Mouse (Mus musculus): ENCODE data around the gene Ssr2.

The Ssr2 gene

DNA sequence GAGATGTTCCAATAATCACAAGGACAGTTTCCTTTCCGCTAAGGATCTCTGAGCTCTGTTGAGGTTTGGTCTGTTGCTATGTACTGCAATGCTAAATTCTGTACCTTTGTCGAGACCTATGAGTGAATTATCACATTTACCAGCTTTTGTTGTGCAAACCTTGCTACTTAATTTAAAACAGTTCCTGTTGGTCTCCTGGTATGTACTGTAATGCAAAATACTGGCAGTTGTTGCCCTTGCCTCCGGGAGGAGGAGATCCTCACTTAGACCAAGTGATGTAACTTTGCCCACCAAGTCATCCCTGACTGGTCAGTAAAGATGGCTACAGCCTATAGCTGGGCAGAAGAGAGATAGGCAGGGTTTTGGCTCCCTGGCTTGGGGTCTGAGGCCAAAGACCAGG is at the start of gene Ssr2:
Ssr2 (plus strand) TSS at position 337 of the 400 bp plus-strand sequence.
- no peak for TF ChIP-seq GATA4 (IDR thresholded peaks at IDR 0.05; ENCODE audit: insufficient replicate concordance, low read length)

DNA sequence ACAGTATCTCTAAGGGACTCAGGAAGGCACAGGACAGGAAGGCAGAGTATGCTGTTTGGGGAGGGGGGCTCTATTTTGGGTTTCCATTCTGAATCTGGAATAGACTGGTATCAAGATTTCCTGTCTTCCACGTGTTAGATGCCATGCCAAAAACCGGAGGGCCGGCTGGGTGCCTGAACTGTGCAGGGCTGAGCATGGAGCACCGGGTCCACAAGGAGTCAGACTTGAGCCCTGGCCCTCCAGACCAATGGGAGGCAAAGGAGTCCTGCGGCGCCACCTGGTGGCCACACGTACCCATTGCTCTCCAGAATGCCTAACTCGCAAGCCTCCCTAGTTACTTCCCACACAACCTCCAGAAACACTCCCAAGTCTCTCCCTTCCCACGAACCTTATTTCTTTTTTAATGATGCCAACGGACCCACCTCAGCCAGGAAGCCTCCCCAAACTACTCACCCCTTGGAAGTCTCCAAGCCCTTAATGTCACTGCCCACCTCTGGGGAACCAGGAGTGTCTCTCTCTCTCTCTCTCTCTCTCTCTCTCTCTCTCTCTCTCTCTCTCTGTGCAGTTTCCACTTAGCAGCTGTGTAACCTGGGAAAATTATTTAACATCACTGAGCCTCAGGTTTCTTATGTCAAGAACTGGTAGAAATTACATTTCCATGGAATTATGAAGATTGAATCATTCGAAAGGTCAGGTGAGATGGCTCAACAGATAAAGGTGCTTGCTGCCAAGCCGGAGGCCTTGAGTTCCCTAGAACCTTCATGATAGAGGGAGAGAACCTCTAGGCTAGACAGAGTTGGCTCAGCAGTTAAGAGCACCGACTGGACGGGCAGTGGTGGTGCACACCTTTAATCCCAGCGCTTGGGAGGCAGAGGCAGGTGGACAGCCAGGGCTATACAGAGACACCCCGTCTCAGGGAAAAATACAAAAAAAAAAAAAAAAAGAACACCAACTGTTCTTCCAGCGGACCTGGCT is 49.2 kb upstream of the Ssr2 start:
- TF ChIP-seq GATA4 (IDR thresholded peaks at IDR 0.05; ENCODE audit: insufficient replicate concordance, low read length) = peak; percentile 59; the same call in 1 of the 2 replicates

DNA sequence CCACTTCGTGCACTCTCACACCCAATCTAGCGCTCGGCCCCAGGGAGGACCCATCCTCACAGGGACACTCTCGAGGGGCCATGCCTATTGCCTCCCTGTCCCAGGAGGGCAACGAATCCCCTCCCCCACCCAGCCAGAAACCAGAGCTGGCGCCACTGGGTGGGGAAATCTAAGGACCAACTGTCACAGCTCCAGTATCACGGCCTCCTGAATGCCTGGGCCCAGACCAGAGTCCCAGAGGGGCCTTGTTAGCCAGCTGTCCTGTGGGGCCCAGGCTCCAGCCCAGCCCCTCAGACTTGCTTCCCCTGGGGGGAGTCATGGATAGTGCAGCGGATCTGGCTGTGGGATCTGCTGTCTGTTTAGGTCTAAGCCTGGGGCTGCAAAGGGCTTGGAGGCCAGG is 48.1 kb upstream of the Ssr2 start:
- TF ChIP-seq GATA4 (IDR thresholded peaks at IDR 0.05; ENCODE audit: insufficient replicate concordance, low read length) = no peak

DNA sequence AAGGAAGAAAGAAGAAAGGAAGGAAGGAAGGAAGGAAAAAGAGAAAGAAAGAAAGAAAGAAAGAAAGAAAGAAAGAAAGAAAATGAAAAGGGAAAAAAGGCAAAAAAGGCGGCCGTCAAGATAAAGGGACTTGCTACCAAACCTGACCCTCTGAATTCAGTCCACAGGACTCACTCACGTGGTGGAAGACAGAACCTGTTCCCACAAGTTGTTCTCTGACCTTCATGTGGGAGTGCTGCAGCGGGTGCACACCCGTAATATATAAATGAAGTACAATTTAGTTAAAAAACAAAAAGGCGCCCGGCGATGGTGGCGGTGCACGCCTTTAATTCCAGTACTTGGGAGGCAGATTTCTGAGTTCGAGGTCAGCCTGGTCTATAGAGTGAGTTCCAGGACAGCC is 47.0 kb upstream of the Ssr2 start:
- no peak for TF ChIP-seq GATA4 (IDR thresholded peaks at IDR 0.05; ENCODE audit: insufficient replicate concordance, low read length)

DNA sequence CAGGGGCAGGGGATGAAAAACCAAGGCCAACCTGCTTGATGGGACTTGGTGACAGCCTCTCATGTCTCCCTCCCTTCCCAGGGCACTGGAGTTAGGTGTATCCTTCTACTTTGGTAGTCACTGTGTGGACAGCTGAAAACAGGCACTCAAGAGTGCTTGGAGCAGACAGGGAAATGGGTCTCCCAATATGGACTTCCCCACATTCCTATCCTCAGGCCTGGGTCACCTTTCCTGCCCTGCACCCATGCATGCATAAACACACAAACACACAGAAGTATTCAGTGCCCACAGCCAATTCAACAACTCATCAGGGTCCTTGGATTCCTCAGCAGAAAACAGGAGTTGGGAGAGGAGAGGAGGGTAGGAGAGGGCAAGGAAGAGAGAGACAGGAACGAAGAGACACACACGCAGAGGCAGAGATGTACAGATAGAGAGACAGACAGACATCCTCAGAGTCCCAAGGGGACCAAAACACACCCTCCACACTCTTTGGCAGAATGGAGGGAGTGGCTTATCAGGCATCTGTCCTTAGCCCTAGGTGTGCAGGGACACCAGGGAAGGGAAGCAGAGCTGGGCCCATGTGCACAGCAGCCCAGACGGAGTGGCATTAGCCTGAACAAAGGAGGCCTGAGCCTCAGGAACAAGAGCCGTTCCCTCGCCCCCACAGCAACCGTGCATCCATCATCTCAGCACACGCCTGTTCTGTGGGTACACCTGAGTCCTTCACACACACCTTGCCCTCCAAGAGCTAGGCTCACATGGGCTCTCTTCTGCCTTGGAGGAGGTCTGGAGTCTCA is 46.3 kb upstream of the Ssr2 start:
- TF ChIP-seq GATA4 (IDR thresholded peaks at IDR 0.05; ENCODE audit: insufficient replicate concordance, low read length) = no peak

DNA sequence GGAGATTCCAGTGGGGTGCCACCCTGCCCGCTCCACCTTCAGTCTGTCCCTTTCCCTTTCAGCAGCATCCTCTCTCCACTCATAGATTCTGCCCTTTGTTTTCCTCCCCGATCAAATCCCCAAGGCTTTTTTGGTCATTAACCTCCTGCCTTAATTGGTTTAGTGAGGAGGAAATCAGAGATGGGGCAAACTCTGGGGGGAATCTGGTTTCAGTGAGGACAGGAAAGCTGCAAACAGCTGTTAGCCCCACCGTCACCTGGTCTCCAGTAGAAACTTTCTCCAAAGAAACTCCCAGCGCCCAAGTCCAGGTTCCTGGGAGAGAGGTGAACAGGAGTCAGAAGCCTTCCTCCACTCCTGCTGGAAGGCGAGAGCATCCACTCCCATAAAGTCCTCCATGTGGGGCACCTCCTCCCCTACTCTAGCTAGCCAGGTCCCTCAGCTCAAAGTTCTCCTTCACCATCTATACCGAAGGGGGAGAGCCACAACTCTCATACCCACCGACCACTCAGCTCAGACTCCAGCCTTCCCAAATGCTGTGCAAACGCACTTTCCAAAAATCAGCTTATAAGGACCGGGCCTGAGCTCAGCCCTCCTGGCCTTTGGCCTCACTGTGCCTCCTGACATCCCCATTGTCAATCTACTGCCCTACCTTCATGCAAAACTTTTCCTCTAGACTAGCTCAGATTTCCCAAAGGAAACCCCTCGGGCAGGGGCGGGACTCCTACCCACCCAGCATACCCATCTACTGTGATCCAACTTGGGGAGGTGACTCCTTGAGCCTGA is 45.4 kb upstream of the Ssr2 start:
- no peak for TF ChIP-seq GATA4 (IDR thresholded peaks at IDR 0.05; ENCODE audit: insufficient replicate concordance, low read length)

DNA sequence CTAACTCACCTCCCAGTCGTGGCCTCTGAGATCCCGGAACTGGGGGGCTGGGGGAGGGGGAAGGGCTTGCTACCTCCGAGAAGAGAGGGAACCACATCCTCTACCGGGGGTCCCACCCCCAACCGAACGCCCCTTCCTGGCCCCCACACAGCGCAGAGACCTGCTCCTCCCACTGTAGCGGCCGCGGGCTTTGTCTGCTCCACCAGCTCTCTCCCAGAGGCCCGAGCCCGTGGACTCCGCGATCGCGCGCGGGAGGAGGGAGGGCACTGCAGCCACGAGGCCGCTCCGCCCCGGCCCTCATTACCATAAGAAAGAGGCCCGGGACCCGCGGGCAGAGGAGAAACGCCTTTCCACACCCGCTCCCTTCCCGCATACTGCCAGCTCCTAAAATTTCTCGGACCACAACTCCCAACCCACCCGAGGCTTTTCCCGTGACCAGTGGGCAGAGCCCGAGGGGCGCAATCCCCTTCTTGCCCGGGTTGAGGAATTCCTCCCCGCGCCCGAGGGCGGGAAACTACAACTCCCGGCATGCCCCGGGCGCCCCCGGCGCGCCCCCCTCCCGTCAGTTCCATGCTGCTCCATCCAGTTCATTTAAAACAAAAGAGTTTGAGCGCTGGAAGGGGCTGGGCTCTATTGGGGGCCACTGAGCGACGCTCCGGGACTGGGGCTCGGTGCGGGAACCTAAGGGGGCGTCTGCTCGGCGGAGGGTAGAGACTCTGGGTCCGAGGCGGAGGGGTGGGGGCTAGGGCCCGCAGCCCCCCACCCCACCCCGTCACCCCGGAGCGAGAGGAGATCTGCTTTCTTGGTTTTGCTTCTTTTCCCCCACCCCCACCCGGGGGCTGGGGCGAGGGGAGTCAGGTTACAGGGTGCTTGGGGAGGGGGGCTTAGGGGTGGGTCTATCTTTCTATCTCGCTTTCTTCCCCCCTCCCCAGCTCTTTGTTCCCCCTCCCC is 44.1 kb upstream of the Ssr2 start:
- no peak for TF ChIP-seq GATA4 (IDR thresholded peaks at IDR 0.05; ENCODE audit: insufficient replicate concordance, low read length)

DNA sequence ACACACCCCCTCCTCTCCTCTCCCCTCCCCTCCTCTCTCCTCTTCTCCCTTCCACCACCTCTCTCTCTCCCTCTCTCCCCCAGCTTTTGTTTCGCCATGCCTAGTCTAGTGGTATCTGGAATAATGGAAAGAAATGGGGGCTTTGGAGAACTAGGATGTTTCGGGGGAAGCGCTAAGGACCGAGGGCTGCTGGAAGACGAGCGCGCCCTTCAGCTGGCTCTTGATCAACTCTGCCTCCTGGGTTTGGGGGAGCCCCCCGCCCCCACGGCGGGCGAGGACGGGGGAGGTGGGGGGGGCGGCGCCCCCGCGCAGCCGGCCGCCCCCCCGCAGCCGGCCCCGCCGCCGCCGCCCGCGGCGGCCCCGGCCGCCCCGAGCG is 43.4 kb upstream of the Ssr2 start, which contains the start of gene Mex3a:
Mex3a (plus strand) TSS at position 97 of the 376 bp plus-strand sequence.
- TF ChIP-seq GATA4 (IDR thresholded peaks at IDR 0.05; ENCODE audit: insufficient replicate concordance, low read length) = no peak

DNA sequence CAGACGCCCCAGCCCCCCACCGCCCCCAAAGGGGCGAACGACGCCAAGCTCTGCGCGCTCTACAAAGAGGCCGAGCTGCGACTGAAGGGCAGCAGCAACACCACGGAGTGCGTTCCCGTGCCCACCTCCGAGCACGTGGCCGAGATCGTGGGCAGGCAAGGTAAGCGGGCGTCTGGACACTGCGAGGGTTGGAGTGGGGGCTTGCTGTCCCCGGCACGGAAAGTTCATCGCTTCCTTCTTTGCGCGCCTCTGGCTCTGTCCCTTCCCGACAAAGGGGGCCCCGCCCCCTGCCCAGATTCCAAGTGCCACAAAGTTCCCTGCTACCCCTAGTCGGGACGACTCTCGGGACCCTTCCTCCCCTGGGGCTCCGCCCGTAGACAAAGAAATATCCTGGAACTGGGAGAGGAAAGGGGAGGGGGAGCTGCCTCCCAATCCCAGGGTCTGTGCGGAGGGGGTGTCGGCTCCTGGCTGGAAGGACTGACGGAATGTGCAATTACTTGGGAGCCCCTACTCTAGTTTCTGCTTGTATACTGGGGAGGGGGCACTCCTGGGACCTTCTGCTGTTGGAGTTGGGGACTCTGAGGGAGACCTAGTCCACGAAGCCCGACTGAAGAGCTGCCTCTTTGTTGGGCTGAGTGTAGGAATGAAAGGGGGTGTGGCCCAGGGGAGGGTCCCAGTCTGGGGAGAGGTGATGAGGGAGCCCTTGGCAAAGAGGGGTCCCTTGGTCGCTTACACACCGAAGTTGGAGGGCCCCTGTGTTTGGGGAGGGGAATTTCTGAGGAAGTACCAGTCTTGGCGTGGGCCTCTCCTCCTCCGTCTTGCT is 42.8 kb upstream of the Ssr2 start:
- no peak for TF ChIP-seq GATA4 (IDR thresholded peaks at IDR 0.05; ENCODE audit: insufficient replicate concordance, low read length)

DNA sequence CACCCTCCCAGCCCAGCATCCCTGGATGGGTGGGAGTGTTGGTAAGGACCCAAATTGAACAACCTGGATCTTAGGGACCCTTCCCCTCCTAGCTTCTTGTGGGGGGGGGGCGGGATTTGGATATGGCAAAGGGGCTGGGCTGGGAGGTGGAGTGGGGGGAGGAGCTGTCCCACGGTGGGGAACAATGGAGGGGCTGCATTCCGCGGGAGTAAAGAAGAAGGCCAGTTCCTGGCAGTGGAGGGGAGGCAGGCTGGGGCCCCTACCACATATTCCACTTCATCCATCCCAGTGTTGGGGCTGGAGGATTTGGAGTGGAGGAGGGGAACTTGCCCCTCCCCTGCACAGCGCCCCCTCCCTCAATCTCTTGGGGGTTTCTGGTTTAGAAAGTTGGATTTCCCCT is 42.0 kb upstream of the Ssr2 start:
- no peak for TF ChIP-seq GATA4 (IDR thresholded peaks at IDR 0.05; ENCODE audit: insufficient replicate concordance, low read length)

DNA sequence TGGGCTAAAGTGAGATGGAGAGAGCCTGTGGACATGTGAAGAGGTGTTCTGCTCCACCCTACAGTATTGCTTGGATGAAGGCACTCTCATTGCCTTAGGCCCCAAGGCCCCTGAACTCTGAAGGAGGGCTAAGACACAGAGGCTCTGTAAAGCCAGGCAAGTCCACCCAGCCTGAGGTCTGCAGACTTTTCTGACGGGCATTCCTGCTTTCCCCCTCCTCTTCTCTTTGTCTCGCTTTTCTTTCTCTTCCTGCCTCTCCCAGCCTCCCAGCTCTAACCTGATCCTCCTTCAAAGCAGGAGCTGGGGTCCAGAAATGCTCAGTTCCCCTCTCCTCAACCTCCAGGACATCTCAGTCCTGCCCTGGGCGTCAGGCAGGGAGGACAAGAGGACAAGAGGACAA is 40.7 kb upstream of the Ssr2 start:
- no peak for TF ChIP-seq GATA4 (IDR thresholded peaks at IDR 0.05; ENCODE audit: insufficient replicate concordance, low read length)

DNA sequence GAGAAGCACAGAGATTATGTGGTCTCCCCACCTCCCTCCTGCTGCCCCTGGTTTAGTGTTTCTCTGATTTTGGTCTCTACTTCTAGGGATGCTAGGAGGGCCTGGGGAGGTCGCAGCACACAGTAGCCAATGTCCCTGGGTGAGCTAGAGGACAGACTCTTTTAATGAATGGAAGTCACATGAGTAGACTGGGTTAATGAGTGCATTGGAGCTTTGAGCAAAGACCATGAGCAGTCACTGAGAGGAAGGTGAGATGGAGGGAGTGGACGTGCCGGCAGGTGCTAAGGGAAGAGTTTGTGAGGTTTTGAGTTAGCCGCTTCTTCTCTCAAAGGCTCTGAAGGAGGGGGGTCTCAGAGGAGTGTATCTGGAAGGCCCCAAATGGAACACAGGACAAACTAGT is 40.1 kb upstream of the Ssr2 start:
- TF ChIP-seq GATA4 (IDR thresholded peaks at IDR 0.05; ENCODE audit: insufficient replicate concordance, low read length) = no peak

All from liver, adult (tissue).